Mouse (Mus musculus) ES-E14 (cell line): ENCODE results near the gene Lmod2. TPM values are rescaled to one million over a fixed set of nuclear protein-coding genes. Genes with fewer than 3 reads are reported as not detected.

Source experiments
- DNase-seq: peaks from one replicate; pipeline ENCODE4 v3.0.0-alpha.2; 2013; ENCODE audit warnings: low read depth, low spot score
- H3K27ac ChIP-seq: 2 replicates; pipeline ENCODE4 v1.5.1; 2012; ENCODE audit warnings: low read depth, mild to moderate bottlenecking, low read length, moderate library complexity, mixed read lengths; ENCODE audit not compliant: poor library complexity, insufficient read depth, severe bottlenecking
- H3K36me3 ChIP-seq: 2 replicates; pipeline ENCODE4 v1.6.1; 2012; ENCODE audit warnings: mild to moderate bottlenecking, low read length, moderate library complexity, mixed read lengths; ENCODE audit not compliant: control insufficient read depth, poor library complexity, insufficient read depth, severe bottlenecking
- H3K4me1 ChIP-seq, 2 experiments: fragments of 150-350 bp in 1 of 2; sonication (generic) in 1 of 2; 2 replicates each; pipeline ENCODE4 v1.6.1; 2012; ENCODE audit warnings: low read length in 2 of 2, mild to moderate bottlenecking in 1 of 2, mixed read lengths in 1 of 2; ENCODE audit not compliant: control insufficient read depth in 2 of 2, insufficient read depth in 2 of 2, poor library complexity in 1 of 2
- H3K4me3 ChIP-seq, 2 experiments: fragments of 150-350 bp in 1 of 2; sonication (generic) in 1 of 2; 2 replicates each; pipeline ENCODE4 v1.5.1; 2012; ENCODE audit warnings: low read length in 2 of 2, low read depth in 1 of 2, mild to moderate bottlenecking in 1 of 2, mixed read lengths in 1 of 2; ENCODE audit not compliant: insufficient read depth in 1 of 2, poor library complexity in 1 of 2, severe bottlenecking in 1 of 2
- H3K9ac ChIP-seq: 2 replicates; pipeline ENCODE4 v1.6.1; 2012; ENCODE audit warnings: low read depth, mild to moderate bottlenecking, low read length, mixed read lengths; ENCODE audit not compliant: poor library complexity, insufficient read depth, severe bottlenecking
- H3K9me3 ChIP-seq: fragments of 150-350 bp; sonication (generic); 2 replicates; pipeline ENCODE4 v1.6.1; 2012; ENCODE audit warnings: low read depth, mild to moderate bottlenecking, low read length; ENCODE audit not compliant: control insufficient read depth, insufficient read depth
- CHD2 ChIP-seq: IDR thresholded peaks from 2 replicates; pipeline ENCODE4 v1.6.1; 2014; ENCODE audit warnings: mild to moderate bottlenecking, low read depth, low read length, inconsistent platforms
- HCFC1 ChIP-seq: IDR thresholded peaks from 2 replicates; pipeline ENCODE4 v1.6.1; 2012; ENCODE audit warnings: low read length, inconsistent platforms, borderline replicate concordance; ENCODE audit not compliant: insufficient read depth
- MAFK ChIP-seq: IDR thresholded peaks from 2 replicates; pipeline ENCODE4 v1.6.1; 2014; ENCODE audit warnings: mild to moderate bottlenecking, low read depth, low read length, inconsistent platforms; ENCODE audit not compliant: insufficient read depth
- ZC3H11A ChIP-seq: IDR thresholded peaks from 2 replicates; pipeline ENCODE4 v1.6.1; 2012; ENCODE audit warnings: low read depth, mild to moderate bottlenecking, inconsistent platforms, low read length, borderline replicate concordance
- ZNF384 ChIP-seq: IDR thresholded peaks from 2 replicates; pipeline ENCODE4 v1.6.1; 2012; ENCODE audit warnings: low read depth, low read length, inconsistent platforms
- in situ Hi-C, 2 experiments: fragments of 600-800 bp; cut with MboI; formaldehyde crosslinking; loops; one replicate each; pipeline ENCODE4 v1.15.1; 2025; ENCODE audit warnings: low sequenced_read_pairs in 2 of 2, inconsistent platforms in 1 of 2; ENCODE audit not compliant: unreplicated experiment in 2 of 2
- total RNA-seq: library from RNA; depleted of rRNA; stranded (reverse); fragments of 300-350 nt; gene quantifications from 2 replicates; pipeline ENCODE4 v1.2.3, GENCODE M21; 2012

Gene Lmod2
- total RNA-seq, 1 experiment: not detected

DNA sequence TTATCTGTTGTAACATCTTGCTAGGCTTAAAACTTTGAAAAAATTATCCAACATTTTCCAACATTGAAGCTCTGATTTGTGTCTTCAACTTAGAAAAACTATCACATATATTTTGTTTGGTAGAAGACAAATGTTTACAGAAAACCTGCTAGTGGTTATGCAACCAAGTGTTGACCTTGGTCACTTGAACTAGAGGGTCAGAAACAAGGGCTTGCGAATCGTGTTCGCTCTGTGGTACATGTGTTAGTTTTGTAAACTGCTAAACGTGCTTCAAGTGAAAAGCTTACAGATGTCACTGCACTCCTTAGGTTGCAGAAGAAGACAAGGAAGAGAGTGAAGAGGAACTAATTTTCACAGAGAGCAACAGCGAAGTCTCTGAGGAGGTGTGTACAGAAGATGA, 5.4 kb downstream of the Lmod2 start:
- TF ChIP-seq HCFC1: no peak
- TF ChIP-seq ZC3H11A: no peak
- no peak for TF ChIP-seq CHD2
- no peak for TF ChIP-seq MAFK
- TF ChIP-seq ZNF384: no peak
- H3K9me3 ChIP-seq: no peaks in the 10 kb centered on the region
- DNase-seq: no peak
- no peak overlapping the region for H3K27ac ChIP-seq
- in situ Hi-C loops: no loop called here
- H3K36me3 ChIP-seq: no peaks in the 10 kb centered on the region
- no peak overlapping the region for H3K9ac ChIP-seq
- H3K4me1 ChIP-seq: no peaks in the 10 kb centered on the region
- H3K4me3 ChIP-seq: no peak overlapping the region

DNA sequence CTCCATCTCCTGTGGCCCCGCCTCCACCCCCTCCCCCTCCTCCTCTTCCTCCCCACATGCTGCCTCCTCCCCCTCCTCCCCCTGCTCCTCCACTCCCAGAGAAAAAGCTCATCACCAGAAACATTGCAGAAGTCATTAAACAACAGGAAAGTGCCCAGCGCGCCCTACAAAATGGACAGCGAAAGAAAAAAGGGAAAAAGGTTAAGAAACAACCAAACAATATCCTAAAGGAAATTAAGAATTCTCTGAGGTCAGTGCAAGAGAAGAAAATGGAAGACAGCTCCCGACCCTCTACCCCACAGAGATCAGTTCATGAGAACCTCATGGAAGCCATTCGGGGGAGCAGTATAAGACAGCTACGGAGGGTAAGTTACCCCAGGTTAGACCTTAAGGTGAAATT, 6.7 kb downstream of the Lmod2 start:
- Histone ChIP-seq H3K9ac (no peak overlapping the region), H3K36me3 (no peaks in the 10 kb centered on the region), H3K27ac (no peak overlapping the region), H3K4me3 (no peak overlapping the region), H3K4me1 (no peaks in the 10 kb centered on the region), H3K9me3 (no peaks in the 10 kb centered on the region)
- in situ Hi-C loops: no loop called here
- DNase-seq: no peak
- TF ChIP-seq MAFK (no peak), ZNF384 (no peak)

DNA sequence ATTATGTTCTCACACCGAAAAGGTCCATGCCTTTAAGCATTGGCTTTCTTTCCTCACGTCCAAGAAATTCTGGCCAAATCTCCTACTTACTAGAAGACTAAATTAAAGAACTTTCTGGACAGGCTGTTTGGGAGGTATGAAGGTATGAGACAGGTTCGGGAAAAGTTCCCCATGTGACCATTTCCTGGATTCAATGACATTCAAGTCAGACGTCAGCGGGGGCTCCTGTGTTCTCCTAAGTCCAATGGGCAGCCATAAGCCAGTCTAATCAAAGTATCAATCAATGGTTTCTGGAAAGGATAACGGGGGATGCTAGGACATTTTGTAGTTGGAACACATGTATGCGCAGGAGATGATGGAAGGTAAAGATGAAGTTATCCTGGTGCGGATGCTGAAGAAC, 8.1 kb downstream of the Lmod2 start:
- in situ Hi-C loops: no loop called here

DNA sequence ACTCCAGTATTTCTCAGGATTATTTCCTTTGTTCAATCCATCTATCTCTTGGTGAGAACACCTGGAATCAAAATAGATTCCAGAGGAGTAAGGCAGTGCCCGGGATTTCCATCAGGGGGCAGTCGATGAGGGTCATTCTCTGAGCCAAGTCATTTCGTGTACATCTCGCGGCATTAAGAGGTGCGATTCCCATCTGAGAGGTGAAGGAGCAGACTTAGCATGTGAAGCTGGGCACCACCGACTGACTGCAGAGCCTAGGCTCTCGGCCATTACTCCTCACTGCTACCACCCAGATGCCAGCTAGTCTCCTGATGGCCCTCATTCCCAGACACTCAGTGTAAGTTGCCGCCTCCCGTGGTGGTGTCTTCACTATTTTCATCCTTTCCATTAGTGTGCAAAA, 8.9 kb downstream of the Lmod2 start:
- in situ Hi-C loops: no loop called here

More for the DNA sequence above, 8.1 kb downstream of the Lmod2 start:
- TF ChIP-seq HCFC1 (no peak), CHD2 (no peak), ZC3H11A (no peak), ZNF384 (no peak), MAFK (no peak)
- Histone ChIP-seq H3K27ac (no peak overlapping the region), H3K9ac (no peak overlapping the region), H3K36me3 (no peaks in the 10 kb centered on the region), H3K4me3 (no peak overlapping the region), H3K4me1 (no peaks in the 10 kb centered on the region), H3K9me3 (no peaks in the 10 kb centered on the region)
- no peak for DNase-seq

DNA sequence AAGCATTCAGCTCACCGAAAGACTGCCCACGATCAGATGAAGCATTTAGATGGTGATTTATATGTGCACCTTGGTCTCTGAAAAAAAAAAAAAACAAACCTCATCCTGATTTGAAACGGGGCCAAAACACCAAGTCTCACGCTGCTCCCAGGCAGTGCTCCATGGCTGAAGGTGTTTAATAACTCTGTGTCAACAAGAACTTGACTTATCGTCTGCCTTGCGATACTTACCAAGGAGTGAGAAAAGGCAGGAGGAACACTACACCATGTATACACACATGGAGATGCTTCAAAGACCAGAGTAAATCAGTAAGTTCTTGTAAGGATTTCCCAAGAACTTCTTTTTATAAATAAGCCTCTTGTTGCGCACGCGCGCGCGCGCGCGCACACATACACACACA, 10.0 kb downstream of the Lmod2 start:
- Histone ChIP-seq H3K4me3 (no peak overlapping the region), H3K9ac (no peak overlapping the region), H3K36me3 (no peaks in the 10 kb centered on the region), H3K27ac (no peak overlapping the region), H3K9me3 (no peaks in the 10 kb centered on the region), H3K4me1 (no peaks in the 10 kb centered on the region)
- in situ Hi-C loops: no loop called here
- DNase-seq: no peak
- TF ChIP-seq ZC3H11A: no peak
- TF ChIP-seq HCFC1: no peak
- TF ChIP-seq ZNF384: no peak
- TF ChIP-seq MAFK: no peak
- TF ChIP-seq CHD2: no peak

More for the DNA sequence above, 8.9 kb downstream of the Lmod2 start:
- H3K4me1 ChIP-seq: no peaks in the 10 kb centered on the region
- H3K36me3 ChIP-seq: no peaks in the 10 kb centered on the region
- no peak overlapping the region for H3K27ac ChIP-seq
- DNase-seq: no peak
- TF ChIP-seq CHD2 (no peak), MAFK (no peak), ZNF384 (no peak), ZC3H11A (no peak), HCFC1 (no peak)
- no peak overlapping the region for H3K9ac ChIP-seq
- no peak overlapping the region for H3K4me3 ChIP-seq
- H3K9me3 ChIP-seq: no peaks in the 10 kb centered on the region
